In the genomic region with DNA sequence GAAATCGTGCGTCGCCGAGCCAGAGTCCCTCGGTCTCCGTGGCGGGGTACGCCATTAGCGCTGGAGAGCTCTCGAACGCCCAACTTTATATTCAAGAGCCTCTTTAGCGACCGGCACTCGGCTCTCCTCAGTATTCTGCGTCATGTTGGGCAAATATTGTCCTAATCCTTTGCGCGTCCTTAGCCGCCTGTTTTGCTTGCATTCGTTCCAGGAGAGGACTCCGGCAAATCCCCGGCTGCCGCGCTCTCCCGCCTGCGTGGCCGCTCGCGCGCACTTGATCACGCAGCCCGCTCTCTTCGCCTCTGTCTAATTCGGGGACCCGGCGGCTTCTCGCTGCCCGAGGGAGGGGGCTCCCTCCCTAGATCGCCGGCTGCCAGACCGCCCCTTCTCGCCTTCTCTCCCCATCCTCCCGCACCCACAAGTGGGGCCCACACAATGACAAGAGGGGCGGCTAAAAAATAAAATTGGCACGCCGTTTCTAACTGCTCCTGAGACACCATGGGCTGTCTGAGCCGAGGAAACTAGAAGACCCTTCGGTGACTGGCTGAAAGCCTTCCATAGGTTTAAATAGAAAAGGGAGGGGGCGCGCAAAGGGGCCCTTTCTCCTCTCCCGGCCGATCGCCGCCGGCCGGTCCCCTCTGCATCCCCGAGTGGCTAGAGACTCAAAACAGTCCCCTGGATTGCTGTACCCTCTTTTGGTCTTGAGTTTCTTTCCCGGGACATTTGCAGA, we compare ENCODE assay signal across 11 mouse cellular contexts. TPM values are rescaled to one million over a fixed set of nuclear protein-coding genes. Genes with fewer than 3 reads are reported as not detected.
DNase-seq lines count a peak whose midpoint lies in the region; ATAC-seq lines count a peak whose summit lies in the region.
"Had no signal": no experiment of that assay in that cellular context is flagged by ENCODE, and none has a peak within 500 bp of the region (broad histone marks: within the 10 kb centered on the region; RNA-seq: fewer than 3 reads in every experiment).

No protein-coding gene starts in this region.

- peak overlapping the region; percentile 32 for H3K4me2 ChIP-seq in embryonic facial prominence, embryonic 11.5 days (ENCODE audit: low read depth, low read length)
- peak overlapping the region; percentile 36 for H3K4me2 ChIP-seq in lung, embryonic 15.5 days
- no peak overlapping the region for H3K4me2 ChIP-seq in heart, embryonic 11.5 days

- peaks cover 9% of the 10 kb centered on the region for H3K4me1 ChIP-seq in embryonic facial prominence, embryonic 11.5 days (ENCODE audit: control insufficient read depth, insufficient read depth, low read length)
- H3K4me1 ChIP-seq in hindbrain, embryonic 10.5 days (replicated peaks) = peaks cover 98% of the 10 kb centered on the region
- peaks cover 18% of the 10 kb centered on the region for H3K4me1 ChIP-seq in lung, embryonic 15.5 days
- H3K4me1 ChIP-seq in heart, embryonic 11.5 days (ENCODE audit: control insufficient read depth, insufficient read depth, low read length) = peaks cover 6% of the 10 kb centered on the region

- no peaks in the 10 kb centered on the region for H3K36me3 ChIP-seq in embryonic facial prominence, embryonic 11.5 days (replicated peaks; ENCODE audit: control insufficient read depth, insufficient read depth, low read depth, low read length)
- peaks cover 18% of the 10 kb centered on the region for H3K36me3 ChIP-seq in hindbrain, embryonic 10.5 days
- no peaks in the 10 kb centered on the region for H3K36me3 ChIP-seq in lung, embryonic 15.5 days
- H3K36me3 ChIP-seq in heart, embryonic 11.5 days (ENCODE audit: control insufficient read depth, insufficient read depth, low read length) = no peaks in the 10 kb centered on the region
- H3K36me3 ChIP-seq: heart, embryonic 12.5 days had no signal

- H3K9me3 ChIP-seq in embryonic facial prominence, embryonic 11.5 days (replicated peaks; ENCODE audit: control insufficient read depth, low read length) = no peaks in the 10 kb centered on the region
- no peaks in the 10 kb centered on the region for H3K9me3 ChIP-seq in hindbrain, embryonic 10.5 days
- H3K9me3 ChIP-seq in lung, embryonic 15.5 days = no peaks in the 10 kb centered on the region
- no peaks in the 10 kb centered on the region for H3K9me3 ChIP-seq in heart, embryonic 11.5 days (replicated peaks; ENCODE audit: control insufficient read depth, low read length)
- H3K9me3 ChIP-seq: heart, embryonic 12.5 days had no signal

- peak overlapping the region; percentile 39 for H3K4me3 ChIP-seq in embryonic facial prominence, embryonic 11.5 days (ENCODE audit: low read depth, low read length)
- H3K4me3 ChIP-seq in hindbrain, embryonic 10.5 days = peak overlapping the region; percentile 67
- H3K4me3 ChIP-seq in lung, embryonic 15.5 days = peak overlapping the region; percentile 12; the same call in 1 of the 2 replicates
- H3K4me3 ChIP-seq in heart, embryonic 11.5 days (ENCODE audit: low read depth, low read length) = no peak overlapping the region

- H3K9ac ChIP-seq in embryonic facial prominence, embryonic 11.5 days (replicated peaks; ENCODE audit: low read length) = peak overlapping the region; percentile 64
- no peak overlapping the region for H3K9ac ChIP-seq in lung, embryonic 15.5 days
- no peak overlapping the region for H3K9ac ChIP-seq in heart, embryonic 11.5 days (ENCODE audit: low read depth, low read length)

- H3K27ac ChIP-seq in embryonic facial prominence, embryonic 11.5 days (replicated peaks; ENCODE audit: low read depth, low read length) = peak overlapping the region; percentile 13; the same call in 1 of the 2 replicates
- H3K27ac ChIP-seq in hindbrain, embryonic 10.5 days = peak overlapping the region; percentile 94
- H3K27ac ChIP-seq in lung, embryonic 15.5 days = no peak overlapping the region
- H3K27ac ChIP-seq in heart, embryonic 11.5 days (ENCODE audit: low read depth, low read length) = no peak overlapping the region

- WGBS in embryonic facial prominence, embryonic 11.5 days = under 1% methylated on average over 57 of the region's 57 CpGs
- WGBS in hindbrain, embryonic 10.5 days = under 1% methylated on average over 57 of the region's 57 CpGs
- 1% methylated on average over 57 of the region's 57 CpGs for WGBS in lung, embryonic 15.5 days
- under 1% methylated on average over 57 of the region's 57 CpGs for WGBS in heart, embryonic 11.5 days (ENCODE audit: insufficient replicate concordance)

- H3K27me3 ChIP-seq in embryonic facial prominence, embryonic 11.5 days (ENCODE audit: control insufficient read depth, insufficient read depth, low read length) = peaks cover 94% of the 10 kb centered on the region
- peaks cover 100% of the 10 kb centered on the region for H3K27me3 ChIP-seq in hindbrain, embryonic 10.5 days (ENCODE audit: insufficient read depth, poor library complexity, severe bottlenecking)
- H3K27me3 ChIP-seq in lung, embryonic 15.5 days = peaks cover 100% of the 10 kb centered on the region
- peaks cover 100% of the 10 kb centered on the region for H3K27me3 ChIP-seq in heart, embryonic 11.5 days (ENCODE audit: control insufficient read depth, insufficient read depth, low read length)

- peak; percentile 58 for DNase-seq in embryonic facial prominence, embryonic 11.5 days (ENCODE audit: low spot score)
- peak; percentile 67 for DNase-seq in hindbrain, embryonic 10.5 days (ENCODE audit: low spot score)
- DNase-seq in neural tube, embryonic 10.5 days (ENCODE audit: extremely low spot score, low spot score) = peak; percentile 74
- no peak for DNase-seq in adrenal gland, postnatal 25 days
- no peak for DNase-seq in adrenal gland, postnatal 4 days (ENCODE audit: low spot score in 2 of 2)
- DNase-seq: kidney, adult 9 months; liver had no signal

- no peak for ATAC-seq in embryonic facial prominence, embryonic 11.5 days (replicated peaks; ENCODE audit: insufficient number of reproducible peaks, low FRiP score, low TSS enrichment, low read depth)
- peak; percentile 57; the same call in 1 of the 2 replicates for ATAC-seq in lung, embryonic 15.5 days (ENCODE audit: borderline replicate concordance, extremely low read depth, low FRiP score, low TSS enrichment)
- ATAC-seq in heart, embryonic 11.5 days (replicated peaks; ENCODE audit: insufficient number of reproducible peaks, low FRiP score, low TSS enrichment) = no peak

RNA-seq across cellular contexts. Expression of a gene that starts 1.7 kb away (rescaled TPM):
- 1.9 and 2.0 TPM in 2 replicates for polyA plus RNA-seq in embryonic facial prominence, embryonic 11.5 days (2014; fragmentation: Nextera tagmentation; extraction: Ambion mirVana)
- 2.3 and 2.6 TPM in 2 replicates for polyA plus RNA-seq in hindbrain, embryonic 10.5 days (2016; fragmentation: Nextera tagmentation; extraction: Ambion mirVana)
- 0.02 TPM in 1 of 2 replicates, not detected in the other for polyA plus RNA-seq in lung, embryonic 15.5 days (2015; fragmentation: Nextera tagmentation; extraction: Ambion mirVana)
- 0.04 and 0.11 TPM in 2 replicates for polyA plus RNA-seq in heart, embryonic 11.5 days (2014; fragmentation: Nextera tagmentation; extraction: Ambion mirVana)
- not detected in 2 replicates for total RNA-seq in adrenal gland, postnatal 25 days (2021)
- total RNA-seq in adrenal gland, postnatal 4 days (2021) = under 1 TPM; 0.11 to 0.40 TPM
- polyA plus RNA-seq: urinary bladder, adult 2 months had no signal

Comparison
In these comparisons a context has a peak if more than half of its experiments do, and no peak if none do; other contexts are left out.
1. DNase-seq: peak in embryonic facial prominence, embryonic 11.5 days (single experiment), hindbrain, embryonic 10.5 days (single experiment) and neural tube, embryonic 10.5 days (single experiment); none in adrenal gland, postnatal 25 days (single experiment) and adrenal gland, postnatal 4 days (0 of 2).
2. H3K27ac ChIP-seq: peak in embryonic facial prominence, embryonic 11.5 days (single experiment) and hindbrain, embryonic 10.5 days (single experiment); none in lung, embryonic 15.5 days (single experiment) and heart, embryonic 11.5 days (single experiment).